Mouse (Mus musculus) small intestine, adult 2 months (tissue): ENCODE data around the gene Tanc2.

ENCODE experiments used
- CTCF ChIP-seq: fragments of 200-500 bp; IDR thresholded peaks from 2 replicates; pipeline ENCODE4 v1.5.1; 2012; ENCODE audit warnings: low read depth, mild to moderate bottlenecking, control low read depth, inconsistent platforms, low read length, moderate library complexity, mixed read lengths; ENCODE audit not compliant: insufficient replicate concordance, insufficient read length; ENCODE audit errors: extremely low read depth
- POLR2A ChIP-seq: fragments of 200-500 bp; IDR thresholded peaks from 2 replicates; pipeline ENCODE4 v1.6.1; 2012; ENCODE audit warnings: low read depth, mild to moderate bottlenecking, control low read depth, inconsistent platforms, low read length, moderate library complexity

GRCm38 (mm10) chr11:105803686-105804085 is 213.9 kb downstream of the Tanc2 start:
- TF ChIP-seq CTCF, result no peak
- no peak for TF ChIP-seq POLR2A
